Mouse (Mus musculus): Measurements from ENCODE around the gene Hs6st1. TPM values are rescaled to one million over a fixed set of nuclear protein-coding genes. Genes with fewer than 3 reads are reported as not detected.

The Hs6st1 gene
- polyA plus RNA-seq, 1 experiment from 2014 or later = 13.2 TPM

DNA sequence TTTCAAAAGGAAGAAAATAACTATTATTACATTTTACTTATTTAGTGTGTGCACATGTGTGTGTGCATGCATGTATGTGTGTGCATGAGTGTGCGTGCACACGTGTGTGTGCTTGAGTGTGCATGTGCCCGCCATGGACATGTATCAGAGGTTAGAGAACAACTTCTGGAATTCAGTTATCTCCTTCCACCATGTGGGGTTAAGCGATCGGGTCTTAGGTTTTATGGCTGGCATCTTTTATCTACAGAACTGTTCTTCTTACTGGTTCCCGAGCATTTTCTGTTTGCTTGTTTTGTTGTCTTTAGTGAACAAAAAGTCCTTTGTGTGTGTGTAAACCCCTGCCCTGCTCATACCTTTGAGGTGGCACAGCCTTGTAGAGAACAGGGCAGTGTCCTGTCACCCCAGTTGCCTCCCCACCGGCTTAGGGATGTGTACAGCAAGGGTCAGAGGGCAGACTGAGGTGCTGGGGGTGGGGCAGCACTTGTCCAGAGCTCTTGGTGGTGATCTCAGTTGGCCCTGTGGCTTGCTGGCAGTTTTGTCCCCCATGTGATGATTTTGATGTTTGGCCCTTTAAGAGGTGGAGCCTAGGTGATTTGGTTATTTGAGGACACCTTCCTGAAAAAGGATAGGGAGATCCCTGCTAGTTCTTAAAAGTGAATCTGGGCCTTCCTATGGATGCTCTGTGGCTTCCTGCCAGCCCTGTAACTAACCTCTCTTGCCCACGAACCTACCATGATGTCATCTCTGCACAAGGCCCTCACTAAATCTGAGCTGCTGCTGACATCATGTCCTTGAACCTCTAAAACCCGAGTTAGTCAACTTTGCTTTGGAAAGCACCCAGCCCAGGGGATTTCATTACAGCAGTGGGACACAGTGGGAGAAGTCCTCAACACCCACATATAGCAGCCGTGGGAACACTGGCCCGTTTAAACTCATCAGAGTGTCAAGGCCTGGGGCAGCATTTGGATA, 4.7 kb downstream of the Hs6st1 start:
- no peak for ATAC-seq (ENCODE audit: insufficient read depth)
- Histone ChIP-seq H3K9me3 (replicated peaks) (no peaks in the 10 kb centered on the region), H3K4me3 (replicated peaks) (peak overlapping the region; percentile 92), H3K27ac (replicated peaks) (peak overlapping the region; percentile 86), H3K4me2 (peak overlapping the region; percentile 89), H3K27me3 (no peaks in the 10 kb centered on the region), H3K36me3 (replicated peaks) (peaks cover 80% of the 10 kb centered on the region), H3K9ac (peak overlapping the region; percentile 41), H3K4me1 (replicated peaks) (peaks cover 82% of the 10 kb centered on the region)
- WGBS (ENCODE audit: insufficient replicate concordance) = 33% methylated on average over 11 of the region's 11 CpGs

DNA sequence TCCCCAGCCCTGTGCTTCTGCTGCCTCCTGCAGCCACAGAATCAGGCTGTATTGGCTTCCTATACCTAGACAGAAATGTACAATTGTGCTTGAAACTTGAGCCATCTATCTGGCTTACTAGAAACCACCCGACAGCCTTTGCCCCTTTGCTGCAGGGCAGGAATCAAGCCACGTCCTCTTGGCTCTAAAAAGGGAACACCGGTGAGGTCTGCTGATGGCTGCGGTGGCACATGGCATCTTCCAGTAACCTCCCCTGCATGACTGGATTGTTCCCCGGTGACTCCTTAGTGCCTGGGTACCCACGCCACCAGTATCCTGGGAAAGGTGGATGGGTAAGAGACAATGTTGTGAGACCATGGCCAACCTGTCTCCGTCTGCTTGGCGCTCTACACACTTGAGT, 5.4 kb downstream of the Hs6st1 start:
- peaks cover 87% of the 10 kb centered on the region for H3K4me1 ChIP-seq (replicated peaks)
- peak overlapping the region; percentile 86 for H3K27ac ChIP-seq (replicated peaks)
- H3K9me3 ChIP-seq (replicated peaks) = no peaks in the 10 kb centered on the region
- no peaks in the 10 kb centered on the region for H3K27me3 ChIP-seq
- peaks cover 87% of the 10 kb centered on the region for H3K36me3 ChIP-seq (replicated peaks)
- peak overlapping the region; percentile 92 for H3K4me3 ChIP-seq (replicated peaks)
- no peak for ATAC-seq (ENCODE audit: insufficient read depth)
- 82% methylated on average over 8 of the region's 8 CpGs for WGBS (ENCODE audit: insufficient replicate concordance)
- peak overlapping the region; percentile 89 for H3K4me2 ChIP-seq
- H3K9ac ChIP-seq = peak overlapping the region; percentile 41

DNA sequence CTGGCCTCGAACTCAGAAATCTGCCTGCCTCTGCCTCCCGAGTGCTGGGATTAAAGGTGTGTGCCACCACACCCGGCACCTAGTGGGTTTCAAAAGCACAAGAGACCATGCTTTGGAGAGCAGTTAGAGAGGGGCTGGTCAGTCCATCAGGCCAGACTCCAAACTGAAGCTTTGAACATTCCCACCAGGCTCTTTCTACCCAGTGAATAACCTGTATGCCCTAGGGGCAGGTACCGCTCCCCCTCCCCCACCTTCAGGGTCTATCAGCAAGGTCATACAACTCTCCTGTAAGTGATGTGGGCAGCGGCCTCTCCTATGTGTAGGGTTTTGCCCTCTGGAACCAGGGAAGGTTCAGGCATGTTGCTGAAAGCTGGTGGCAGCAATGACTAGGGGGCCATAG, 6.0 kb downstream of the Hs6st1 start:
- ATAC-seq (ENCODE audit: insufficient read depth) = no peak
- Histone ChIP-seq H3K4me2 (peak overlapping the region; percentile 89), H3K4me3 (replicated peaks) (no peak overlapping the region), H3K27me3 (no peaks in the 10 kb centered on the region), H3K36me3 (replicated peaks) (peaks cover 93% of the 10 kb centered on the region), H3K4me1 (replicated peaks) (peaks cover 94% of the 10 kb centered on the region), H3K27ac (replicated peaks) (peak overlapping the region; percentile 86), H3K9ac (no peak overlapping the region), H3K9me3 (replicated peaks) (no peaks in the 10 kb centered on the region)
- WGBS (ENCODE audit: insufficient replicate concordance) = 88% methylated on average over 5 of the region's 5 CpGs

DNA sequence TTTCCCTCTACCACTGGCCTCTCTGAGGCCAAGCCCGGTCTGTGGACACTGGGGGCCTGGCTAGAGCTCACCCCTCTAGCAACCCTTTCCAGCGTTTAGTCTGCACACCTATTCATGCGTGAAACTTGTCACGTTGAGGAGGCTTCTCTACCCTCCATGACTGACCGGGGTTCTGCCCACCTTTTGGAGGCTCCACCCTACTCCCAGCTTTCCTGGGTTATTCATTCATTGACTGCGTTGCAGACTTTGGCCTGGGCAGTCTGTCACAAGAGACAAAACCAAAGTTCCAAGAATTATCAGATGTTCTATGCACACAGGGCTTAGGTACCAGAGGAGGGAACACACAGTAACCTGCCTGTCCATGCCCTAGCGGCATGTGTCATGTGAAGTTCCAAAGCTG, 6.8 kb downstream of the Hs6st1 start:
- H3K27me3 ChIP-seq = no peaks in the 10 kb centered on the region
- H3K4me3 ChIP-seq (replicated peaks) = no peak overlapping the region
- no peak overlapping the region for H3K9ac ChIP-seq
- peak overlapping the region; percentile 89 for H3K4me2 ChIP-seq
- ATAC-seq (ENCODE audit: insufficient read depth) = peak; percentile 61
- 79% methylated on average over 7 of the region's 7 CpGs for WGBS (ENCODE audit: insufficient replicate concordance)
- peaks cover 98% of the 10 kb centered on the region for H3K36me3 ChIP-seq (replicated peaks)
- H3K4me1 ChIP-seq (replicated peaks) = peaks cover 100% of the 10 kb centered on the region
- H3K9me3 ChIP-seq (replicated peaks) = no peaks in the 10 kb centered on the region
- peak overlapping the region; percentile 87 for H3K27ac ChIP-seq (replicated peaks)

GRCm38 (mm10) chr1:36075652-36076051, 7.5 kb downstream of the Hs6st1 start:
- no peak for ATAC-seq (ENCODE audit: insufficient read depth)
- Histone ChIP-seq H3K9me3 (replicated peaks) (no peaks in the 10 kb centered on the region), H3K27me3 (no peaks in the 10 kb centered on the region), H3K27ac (replicated peaks) (peak overlapping the region; percentile 87), H3K4me2 (peak overlapping the region; percentile 29; the same call in 1 of the 2 replicates), H3K9ac (no peak overlapping the region), H3K4me3 (replicated peaks) (no peak overlapping the region), H3K36me3 (replicated peaks) (peaks cover 98% of the 10 kb centered on the region), H3K4me1 (replicated peaks) (peaks cover 98% of the 10 kb centered on the region)
- WGBS (ENCODE audit: insufficient replicate concordance) = 84% methylated on average over 5 of the region's 5 CpGs

DNA sequence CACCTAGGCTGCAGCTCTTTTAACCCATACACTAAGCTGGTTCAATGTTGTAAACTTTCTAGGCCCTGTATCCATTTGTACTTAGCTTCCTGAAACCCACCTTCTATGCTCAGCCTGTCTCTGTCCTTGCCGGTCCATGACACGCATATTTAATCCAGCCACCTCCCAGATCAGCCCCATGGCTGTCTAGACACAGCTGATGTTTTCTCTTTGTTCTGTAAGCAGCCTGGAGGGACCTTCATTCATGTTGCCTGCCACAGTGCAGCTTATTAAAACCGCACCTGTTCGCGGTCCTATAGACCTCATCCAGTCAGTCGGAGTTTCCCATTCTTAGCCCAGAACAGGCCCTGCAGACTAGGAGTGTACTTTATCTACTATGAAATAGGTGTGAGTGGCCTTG, 8.9 kb downstream of the Hs6st1 start:
- Histone ChIP-seq H3K9me3 (replicated peaks) (no peaks in the 10 kb centered on the region), H3K27ac (replicated peaks) (peak overlapping the region; percentile 87; the same call in 1 of the 2 replicates), H3K4me3 (replicated peaks) (no peak overlapping the region), H3K27me3 (no peaks in the 10 kb centered on the region), H3K4me1 (replicated peaks) (peaks cover 95% of the 10 kb centered on the region), H3K4me2 (no peak overlapping the region), H3K36me3 (replicated peaks) (peaks cover 98% of the 10 kb centered on the region), H3K9ac (no peak overlapping the region)
- 91% methylated on average over 6 of the region's 6 CpGs for WGBS (ENCODE audit: insufficient replicate concordance)
- no peak for ATAC-seq (ENCODE audit: insufficient read depth)

GRCm38 (mm10) chr1:36078250-36078649, 10.1 kb downstream of the Hs6st1 start:
- Histone ChIP-seq H3K9me3 (replicated peaks) (no peaks in the 10 kb centered on the region), H3K27ac (replicated peaks) (no peak overlapping the region), H3K9ac (no peak overlapping the region), H3K36me3 (replicated peaks) (peaks cover 100% of the 10 kb centered on the region), H3K4me3 (replicated peaks) (no peak overlapping the region), H3K4me2 (no peak overlapping the region), H3K27me3 (no peaks in the 10 kb centered on the region), H3K4me1 (replicated peaks) (peaks cover 88% of the 10 kb centered on the region)
- 84% methylated on average over 1 of the region's 1 CpGs for WGBS (ENCODE audit: insufficient replicate concordance)
- no peak for ATAC-seq (ENCODE audit: insufficient read depth)

DNA sequence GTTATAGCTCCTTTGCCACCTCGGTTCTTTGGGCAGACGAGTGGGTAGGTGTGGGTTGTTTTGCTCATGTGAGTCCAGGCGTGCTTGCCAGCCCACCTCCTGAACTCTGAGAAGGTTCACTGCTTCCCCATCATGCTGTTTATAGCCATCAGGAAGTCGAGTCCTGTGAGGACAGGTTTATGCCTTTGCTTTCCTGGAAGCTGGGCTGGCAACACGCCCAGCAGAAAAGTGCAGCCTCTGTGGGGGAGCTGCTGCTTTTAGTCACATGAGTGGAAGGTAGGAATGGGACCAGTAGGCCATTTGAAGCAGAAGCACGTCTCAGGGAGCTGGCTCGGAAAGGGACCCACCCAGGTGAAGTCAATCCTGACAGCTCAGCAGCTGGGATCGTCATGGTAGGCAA, 11.5 kb downstream of the Hs6st1 start:
- no peak for ATAC-seq (ENCODE audit: insufficient read depth)
- WGBS (ENCODE audit: insufficient replicate concordance) = 70% methylated on average over 8 of the region's 8 CpGs
- peaks cover 100% of the 10 kb centered on the region for H3K36me3 ChIP-seq (replicated peaks)
- no peaks in the 10 kb centered on the region for H3K27me3 ChIP-seq
- H3K4me1 ChIP-seq (replicated peaks) = peaks cover 80% of the 10 kb centered on the region
- H3K4me3 ChIP-seq (replicated peaks) = no peak overlapping the region
- no peak overlapping the region for H3K4me2 ChIP-seq
- peak overlapping the region; percentile 29; the same call in 1 of the 2 replicates for H3K27ac ChIP-seq (replicated peaks)
- H3K9me3 ChIP-seq (replicated peaks) = no peaks in the 10 kb centered on the region
- H3K9ac ChIP-seq = no peak overlapping the region

DNA sequence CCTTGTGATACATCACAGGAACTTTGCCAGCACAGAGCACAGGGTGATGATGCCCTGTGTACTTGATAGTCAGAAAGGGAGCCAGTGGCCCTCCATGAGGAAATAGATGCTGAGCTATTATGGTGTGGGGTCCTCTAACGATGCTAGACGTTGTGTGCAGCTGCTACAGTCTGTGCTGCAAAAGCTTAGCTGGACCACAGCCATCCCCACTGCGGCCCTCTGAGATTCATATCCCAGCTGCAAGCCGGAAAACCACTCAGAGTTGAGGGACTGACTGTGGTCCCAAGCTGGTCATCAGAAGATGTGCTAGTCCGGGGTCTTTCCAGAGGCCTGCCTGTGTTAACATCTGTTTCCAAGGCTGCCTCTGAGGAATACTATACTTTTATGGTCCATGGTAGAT, 12.8 kb downstream of the Hs6st1 start:
- H3K9me3 ChIP-seq (replicated peaks) = no peaks in the 10 kb centered on the region
- no peak for ATAC-seq (ENCODE audit: insufficient read depth)
- H3K27ac ChIP-seq (replicated peaks) = no peak overlapping the region
- H3K4me3 ChIP-seq (replicated peaks) = no peak overlapping the region
- WGBS (ENCODE audit: insufficient replicate concordance) = 91% methylated on average over 5 of the region's 5 CpGs
- H3K4me1 ChIP-seq (replicated peaks) = peaks cover 75% of the 10 kb centered on the region
- no peaks in the 10 kb centered on the region for H3K27me3 ChIP-seq
- H3K9ac ChIP-seq = no peak overlapping the region
- H3K4me2 ChIP-seq = no peak overlapping the region
- H3K36me3 ChIP-seq (replicated peaks) = peaks cover 100% of the 10 kb centered on the region

- WGBS (ENCODE audit: insufficient replicate concordance) = 87% methylated on average over 6 of the region's 6 CpGs
- Histone ChIP-seq H3K27me3 (no peaks in the 10 kb centered on the region), H3K36me3 (replicated peaks) (peaks cover 99% of the 10 kb centered on the region), H3K9ac (no peak overlapping the region), H3K4me1 (replicated peaks) (peaks cover 73% of the 10 kb centered on the region), H3K4me3 (replicated peaks) (no peak overlapping the region), H3K9me3 (replicated peaks) (no peaks in the 10 kb centered on the region), H3K4me2 (no peak overlapping the region), H3K27ac (replicated peaks) (0 out of 2 replicates have a peak overlapping the region, but pooled peaks have one; percentile 19)
- no peak; the same call in 1 of the 2 replicates for ATAC-seq (ENCODE audit: insufficient read depth)
These were observed 14.0 kb downstream of the Hs6st1 start for GRCm38 (mm10) chr1:36082184-36082583.

- Histone ChIP-seq H3K27ac (replicated peaks) (no peak overlapping the region), H3K4me3 (replicated peaks) (no peak overlapping the region), H3K9ac (no peak overlapping the region), H3K36me3 (replicated peaks) (peaks cover 98% of the 10 kb centered on the region), H3K27me3 (no peaks in the 10 kb centered on the region), H3K9me3 (replicated peaks) (no peaks in the 10 kb centered on the region), H3K4me1 (replicated peaks) (peaks cover 73% of the 10 kb centered on the region), H3K4me2 (no peak overlapping the region)
- no peak for ATAC-seq (ENCODE audit: insufficient read depth)
- 81% methylated on average over 5 of the region's 5 CpGs for WGBS (ENCODE audit: insufficient replicate concordance)
These were observed 15.4 kb downstream of the Hs6st1 start for GRCm38 (mm10) chr1:36083554-36083953.

Measured in liver, embryonic 15.5 days (tissue).